Mouse (Mus musculus) liver, adult 2 months (tissue): ENCODE measurements around the gene Ppcdc.

Experiments
- CTCF ChIP-seq: fragments of 200-500 bp; IDR thresholded peaks from 2 replicates; pipeline ENCODE4 v1.5.1; 2011; ENCODE audit warnings: low read depth, low read length, control low read depth
- POLR2A ChIP-seq: fragments of 200-500 bp; IDR thresholded peaks from 2 replicates; pipeline ENCODE4 v1.6.1; 2011; ENCODE audit warnings: low read length, control low read depth; ENCODE audit not compliant: insufficient read depth; ENCODE audit errors: extremely low read depth

DNA sequence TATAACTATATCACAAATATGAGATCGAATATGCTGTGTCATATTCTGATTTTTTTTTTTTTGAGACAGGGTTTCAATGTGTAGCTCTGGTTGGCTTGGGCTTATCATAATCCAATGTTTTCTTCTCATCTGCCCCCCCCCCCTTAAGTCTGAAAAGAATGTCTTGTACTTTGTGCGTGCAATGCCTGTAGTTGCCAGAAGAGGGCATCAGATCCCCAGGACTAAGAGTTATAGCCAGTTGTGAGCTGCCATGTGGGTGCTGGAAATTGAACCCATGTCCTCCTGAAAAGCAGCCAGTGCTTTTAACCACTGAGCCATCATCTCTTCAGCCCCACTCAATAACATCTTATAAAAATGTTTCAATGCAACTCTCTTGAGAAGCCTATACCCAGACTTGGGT lies 19.8 kb upstream of the Ppcdc start:
- TF ChIP-seq CTCF (no peak), POLR2A (no peak)
